Mouse (Mus musculus) G1E (cell line): ENCODE data around the gene Bhlhe41.

Experiments used
- CTCF ChIP-seq: IDR thresholded peaks from 2 replicates; pipeline ENCODE4 v1.5.1; 2012; ENCODE audit warnings: low read depth, low read length, inconsistent platforms, mixed read lengths
- GATA1 ChIP-seq: IDR thresholded peaks from 2 replicates; pipeline ENCODE4 v1.6.1; 2012; ENCODE audit warnings: borderline replicate concordance, low read length, inconsistent platforms, mixed read lengths
- GATA2 ChIP-seq: IDR thresholded peaks from 2 replicates; pipeline ENCODE4 v1.6.1; 2012; ENCODE audit warnings: low read depth, low read length, inconsistent platforms, borderline replicate concordance
- POLR2AphosphoS5 ChIP-seq: IDR thresholded peaks from 2 replicates; pipeline ENCODE4 v1.6.1; 2012; ENCODE audit warnings: low read depth, low read length, inconsistent platforms; ENCODE audit not compliant: insufficient replicate concordance
- TAL1 ChIP-seq: conservative IDR thresholded peaks from 2 replicates; pipeline ENCODE4 v1.6.1; 2012; ENCODE audit warnings: low read depth, low read length, inconsistent platforms, mixed read lengths

DNA sequence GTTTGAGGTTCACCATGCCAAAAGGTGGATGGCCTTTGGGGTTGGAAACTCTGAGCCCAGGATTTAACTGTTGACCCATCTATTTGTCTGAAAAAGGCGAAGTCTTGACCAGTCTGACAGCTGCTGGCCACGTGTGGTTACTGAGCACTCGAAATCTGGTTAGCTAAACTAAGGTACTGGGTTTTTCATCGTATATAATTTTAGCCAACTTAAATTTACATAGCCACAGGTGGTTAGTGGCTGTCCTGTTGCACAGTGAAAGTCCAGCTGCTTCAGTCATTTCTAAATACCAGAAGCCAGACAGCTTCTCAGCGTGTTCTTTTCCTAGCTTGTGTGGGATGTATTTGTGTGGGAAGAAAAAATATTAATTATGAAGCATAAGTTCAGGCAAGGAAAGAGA, 15.3 kb upstream of the Bhlhe41 start:
- no peak for TF ChIP-seq CTCF
- TF ChIP-seq GATA1, result no peak
- TF ChIP-seq TAL1, result no peak
- no peak for TF ChIP-seq POLR2AphosphoS5
- TF ChIP-seq GATA2, result no peak
